Mouse (Mus musculus): ENCODE measurements at regions not wholly inside any gene's neighbourhood (a gene's known extent, or its start where the extent isn't known, plus 50 kb on each side); places are given as distances from the start of the nearest gene placed in this dataset.

- TF ChIP-seq CTCF (IDR thresholded peaks at IDR 0.05; ENCODE audit: low read depth) (no peak), EP300 (IDR thresholded peaks at IDR 0.05; ENCODE audit: low read depth) (no peak)
Observed at GRCm38 (mm10) chr15:87319896-87320295, 224.2 kb upstream of the Fam19a5 start.

Data from heart, postnatal 0 days (tissue).